Mouse (Mus musculus) hindbrain, postnatal 0 days (tissue): Measurements from ENCODE around the gene Zmat5. TPM values are rescaled to one million over a fixed set of nuclear protein-coding genes. Genes with fewer than 3 reads are reported as not detected.

Source experiments
- ATAC-seq: fragments of 200-750 bp; cut with Nextera tagmentation; 2 replicates; pipeline ENCODE4 v1.8.0; 2017; ENCODE audit warnings: mild to moderate bottlenecking, moderate TSS enrichment, moderate library complexity
- DNase-seq: peaks from one replicate; pipeline ENCODE4 v3.0.0-alpha.2; 2015; ENCODE audit warnings: low spot score
- H3K27ac ChIP-seq: fragments of 300-500 bp; sonication (generic); 2 replicates; pipeline ENCODE4 v1.5.1; 2014; ENCODE audit warnings: mild to moderate bottlenecking
- H3K27me3 ChIP-seq: fragments of 300-500 bp; sonication (generic); 2 replicates; pipeline ENCODE4 v1.6.1; 2014; ENCODE audit warnings: low read length, mixed read lengths; ENCODE audit not compliant: insufficient read depth
- H3K36me3 ChIP-seq: fragments of 300-500 bp; sonication (generic); 2 replicates; pipeline ENCODE4 v1.6.1; 2014; ENCODE audit warnings: low read length, mixed read lengths; ENCODE audit not compliant: insufficient read depth
- H3K4me1 ChIP-seq: fragments of 300-500 bp; sonication (generic); 2 replicates; pipeline ENCODE4 v1.6.1; 2014; ENCODE audit warnings: antibody characterized with exemption, low read length, mixed read lengths; ENCODE audit not compliant: insufficient read depth
- H3K4me2 ChIP-seq: fragments of 300-500 bp; sonication (generic); 2 replicates; pipeline ENCODE4 v1.6.1; 2014; ENCODE audit warnings: low read depth, mild to moderate bottlenecking, low read length, moderate library complexity, mixed read lengths
- H3K4me3 ChIP-seq: fragments of 300-500 bp; sonication (generic); 2 replicates; pipeline ENCODE4 v1.5.1; 2014; ENCODE audit warnings: low read length
- H3K9ac ChIP-seq: fragments of 300-500 bp; sonication (generic); replicated peaks from 2 replicates; pipeline ENCODE4 v1.6.1; 2014; ENCODE audit warnings: mild to moderate bottlenecking, low read length, moderate library complexity, mixed read lengths
- H3K9me3 ChIP-seq: fragments of 300-500 bp; sonication (generic); 2 replicates; pipeline ENCODE4 v1.6.1; 2016; ENCODE audit warnings: low read length, mixed read lengths
- CTCF ChIP-seq: IDR thresholded peaks from 2 replicates; pipeline ENCODE4 v1.5.1; 2016; ENCODE audit warnings: antibody characterized with exemption, control low read depth, low read depth
- WGBS: fragments of 180-500 bp; shearing (Covaris S2); extraction: QIAGEN DNeasy Blood & Tissue Kit; methylation state at CpG from one replicate; pipeline ENCODE4 v1.1.7; 2014; 5-methylcytosine and 5-hydroxymethylcytosine counted together
- polyA plus RNA-seq: library from polyadenylated mRNA; unstranded; fragments of >200 nt; fragmentation: Nextera tagmentation; extraction: Ambion mirVana; gene quantifications from 2 replicates; pipeline ENCODE4 v1.2.1, GENCODE M21; 2015
- total RNA-seq: library from RNA; depleted of rRNA; stranded (reverse); fragments of >200 nt; gene quantifications from 2 replicates; pipeline ENCODE4 v1.2.3, GENCODE M21; 2014

Gene Zmat5
- total and polyA plus RNA-seq, 2 experiments from 2014 or later = 22.7 to 56.5 TPM

- no peak for TF ChIP-seq CTCF
- no peaks in the 10 kb centered on the region for H3K36me3 ChIP-seq
- no peaks in the 10 kb centered on the region for H3K27me3 ChIP-seq
- no peak overlapping the region for H3K27ac ChIP-seq
- no peak overlapping the region for H3K4me2 ChIP-seq
- WGBS = 34% methylated on average over 2 of the region's 2 CpGs
- no peaks in the 10 kb centered on the region for H3K9me3 ChIP-seq
- DNase-seq (no peak), ATAC-seq (no peak)
- H3K4me1 ChIP-seq = no peaks in the 10 kb centered on the region
- no peak overlapping the region for H3K4me3 ChIP-seq
- H3K9ac ChIP-seq = no peak overlapping the region
Observed at GRCm38 (mm10) chr11:4762511-4762910, 58.0 kb downstream of the Zmat5 start.

GRCm38 (mm10) chr11:4763631-4764030, 59.2 kb downstream of the Zmat5 start:
- H3K4me3 ChIP-seq = no peak overlapping the region
- ATAC-seq = no peak
- DNase-seq = no peak
- no peak overlapping the region for H3K27ac ChIP-seq
- no peak for TF ChIP-seq CTCF
- no peak overlapping the region for H3K4me2 ChIP-seq
- 43% methylated on average over 5 of the region's 5 CpGs for WGBS
- no peak overlapping the region for H3K9ac ChIP-seq
- H3K27me3 ChIP-seq = no peaks in the 10 kb centered on the region
- no peaks in the 10 kb centered on the region for H3K9me3 ChIP-seq
- no peaks in the 10 kb centered on the region for H3K4me1 ChIP-seq
- 0 out of 2 replicates have a peak, but pooled peaks cover 3% of the 10 kb centered on the region for H3K36me3 ChIP-seq

GRCm38 (mm10) chr11:4764476-4764875, 60.0 kb downstream of the Zmat5 start:
- no peak overlapping the region for H3K4me2 ChIP-seq
- 0 out of 2 replicates have a peak, but pooled peaks cover 6% of the 10 kb centered on the region for H3K36me3 ChIP-seq
- no peaks in the 10 kb centered on the region for H3K4me1 ChIP-seq
- 60% methylated on average over 5 of the region's 5 CpGs for WGBS
- no peak overlapping the region for H3K9ac ChIP-seq
- no peak for TF ChIP-seq CTCF
- ATAC-seq (no peak), DNase-seq (no peak)
- H3K27me3 ChIP-seq = no peaks in the 10 kb centered on the region
- H3K4me3 ChIP-seq = no peak overlapping the region
- H3K27ac ChIP-seq = no peak overlapping the region
- H3K9me3 ChIP-seq = no peaks in the 10 kb centered on the region

- no peak overlapping the region for H3K9ac ChIP-seq
- no peak overlapping the region for H3K27ac ChIP-seq
- no peak overlapping the region for H3K4me3 ChIP-seq
- H3K9me3 ChIP-seq = no peaks in the 10 kb centered on the region
- H3K36me3 ChIP-seq = 0 out of 2 replicates have a peak, but pooled peaks cover 14% of the 10 kb centered on the region
- no peak for DNase-seq
- ATAC-seq = no peak
- no peaks in the 10 kb centered on the region for H3K4me1 ChIP-seq
- no peak for TF ChIP-seq CTCF
- no peak overlapping the region for H3K4me2 ChIP-seq
- no peaks in the 10 kb centered on the region for H3K27me3 ChIP-seq
- 70% methylated on average over 4 of the region's 4 CpGs for WGBS
Observed at GRCm38 (mm10) chr11:4768399-4768798, 63.9 kb downstream of the Zmat5 start.

GRCm38 (mm10) chr11:4769293-4769692, 64.8 kb downstream of the Zmat5 start:
- DNase-seq = no peak
- WGBS = 59% methylated on average over 7 of the region's 7 CpGs
- TF ChIP-seq CTCF = no peak
- Histone ChIP-seq H3K4me2 (no peak overlapping the region), H3K4me3 (no peak overlapping the region), H3K27me3 (no peaks in the 10 kb centered on the region), H3K27ac (no peak overlapping the region; the same call in 1 of the 2 replicates), H3K9ac (no peak overlapping the region), H3K9me3 (no peaks in the 10 kb centered on the region), H3K36me3 (0 out of 2 replicates have a peak, but pooled peaks cover 14% of the 10 kb centered on the region), H3K4me1 (no peaks in the 10 kb centered on the region)
- ATAC-seq = no peak

- no peak for TF ChIP-seq CTCF
- H3K4me2 ChIP-seq = no peak overlapping the region
- WGBS = 89% methylated on average over 6 of the region's 6 CpGs
- H3K27ac ChIP-seq = no peak overlapping the region
- no peaks in the 10 kb centered on the region for H3K9me3 ChIP-seq
- H3K4me3 ChIP-seq = no peak overlapping the region
- no peaks in the 10 kb centered on the region for H3K4me1 ChIP-seq
- H3K27me3 ChIP-seq = no peaks in the 10 kb centered on the region
- H3K9ac ChIP-seq = no peak overlapping the region
- 0 out of 2 replicates have a peak, but pooled peaks cover 14% of the 10 kb centered on the region for H3K36me3 ChIP-seq
- ATAC-seq (no peak), DNase-seq (no peak)
Observed at GRCm38 (mm10) chr11:4769881-4770280, 65.4 kb downstream of the Zmat5 start.

- no peaks in the 10 kb centered on the region for H3K4me1 ChIP-seq
- H3K27me3 ChIP-seq = no peaks in the 10 kb centered on the region
- no peak for DNase-seq
- 68% methylated on average over 7 of the region's 7 CpGs for WGBS
- ATAC-seq = no peak
- no peak overlapping the region for H3K9ac ChIP-seq
- TF ChIP-seq CTCF = no peak
- H3K4me2 ChIP-seq = no peak overlapping the region
- H3K36me3 ChIP-seq = 0 out of 2 replicates have a peak, but pooled peaks cover 14% of the 10 kb centered on the region
- no peak overlapping the region for H3K4me3 ChIP-seq
- no peaks in the 10 kb centered on the region for H3K9me3 ChIP-seq
- no peak overlapping the region for H3K27ac ChIP-seq
Observed at GRCm38 (mm10) chr11:4771756-4772155, 67.3 kb downstream of the Zmat5 start.
